In the genomic region with DNA sequence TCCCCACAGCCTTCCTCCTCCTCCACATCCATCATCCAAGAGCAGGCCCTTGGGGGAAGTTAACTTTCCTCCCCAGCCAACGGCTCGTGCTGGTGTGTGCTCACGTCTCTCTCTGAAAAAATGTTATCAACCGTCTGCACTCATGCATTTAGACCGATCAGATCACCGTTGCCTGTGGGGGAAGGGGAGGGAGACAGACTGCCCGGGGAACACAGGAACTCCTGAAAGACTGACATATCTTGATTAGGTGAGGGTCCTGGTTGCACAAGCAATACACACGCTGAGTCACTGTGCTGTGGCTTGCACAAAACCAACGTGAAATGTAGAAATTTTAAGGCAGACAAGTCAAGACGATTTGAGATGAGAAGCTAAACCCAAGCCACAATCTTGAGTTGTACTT, we compare ENCODE assay signal across 1 mouse cellular context.
TF ChIP-seq lines count a peak whose summit lies in the region.

No protein-coding gene starts in this region.

TF ChIP-seq in MEL, 35 proteins besides CTCF, POLR2A, EP300 and RAD21 (continued from another document):
- TF ChIP-seq MAX (IDR thresholded peaks at IDR 0.05; ENCODE audit: low read length) (peak; percentile 65; the same call in 1 of the 2 replicates), NRF1 (IDR thresholded peaks at IDR 0.05; ENCODE audit: insufficient read depth, low read depth, low read length, poor library complexity, severe bottlenecking) (no peak; the same call in 1 of the 2 replicates), MEF2A (IDR thresholded peaks at IDR 0.05; ENCODE audit: extremely low read depth, insufficient replicate concordance, low read depth, low read length, poor library complexity, severe bottlenecking) (no peak), UBTF (IDR thresholded peaks at IDR 0.05; ENCODE audit: borderline replicate concordance, insufficient read depth, low read depth, low read length) (no peak), E2F4 (IDR thresholded peaks at IDR 0.05; ENCODE audit: borderline replicate concordance, low read depth, low read length) (no peak), JUND (IDR thresholded peaks at IDR 0.05; ENCODE audit: low read depth, low read length) (0 out of 2 replicates have a peak, but pooled peaks have one; percentile 73), TAL1 (IDR thresholded peaks at IDR 0.05; ENCODE audit: low read length) (peak; percentile 90), ETS1 (IDR thresholded peaks at IDR 0.05; ENCODE audit: low read depth, low read length) (peak; percentile 96), GATA1 (IDR thresholded peaks at IDR 0.05; ENCODE audit: low read depth, low read length) (peak; percentile 95), MYC (IDR thresholded peaks at IDR 0.05; ENCODE audit: low read depth, low read length) (no peak; the same call in 1 of the 2 replicates), CHD1 (IDR thresholded peaks at IDR 0.05; ENCODE audit: low read depth, low read length) (no peak), HCFC1 (IDR thresholded peaks at IDR 0.05; ENCODE audit: low read depth, low read length) (peak; percentile 48; the same call in 1 of the 2 replicates), ZNF384 (IDR thresholded peaks at IDR 0.05; ENCODE audit: low read depth, low read length) (peak; percentile 91), MXI1 (IDR thresholded peaks at IDR 0.05; ENCODE audit: low read depth, low read length) (peak; percentile 65), MYB (IDR thresholded peaks at IDR 0.05; ENCODE audit: low read depth, low read length) (peak; percentile 95), ELF1 (IDR thresholded peaks at IDR 0.05; ENCODE audit: low read depth, low read length) (0 out of 2 replicates have a peak, but pooled peaks have one; percentile 47), CHD2 (IDR thresholded peaks at IDR 0.05; ENCODE audit: low read length) (peak; percentile 77), TBP (IDR thresholded peaks at IDR 0.05; ENCODE audit: low read depth, low read length) (peak; percentile 62; the same call in 1 of the 2 replicates), POLR2AphosphoS5 (IDR thresholded peaks at IDR 0.05; ENCODE audit: borderline replicate concordance, low read depth, low read length) (no peak), MAFK (IDR thresholded peaks at IDR 0.05; ENCODE audit: borderline replicate concordance, low read depth, low read length) (0 out of 2 replicates have a peak, but pooled peaks have one; percentile 57), POLR2AphosphoS2 (IDR thresholded peaks at IDR 0.05; ENCODE audit: low read length) (0 out of 2 replicates have a peak, but pooled peaks have one; percentile 50), TCF12 (IDR thresholded peaks at IDR 0.05; ENCODE audit: low read depth, low read length) (peak; percentile 98), RCOR1 (IDR thresholded peaks at IDR 0.05; ENCODE audit: low read depth, low read length) (peak; percentile 76), MAZ (IDR thresholded peaks at IDR 0.05; ENCODE audit: low read depth, low read length) (peak; percentile 88; the same call in 1 of the 2 replicates), ZC3H11A (IDR thresholded peaks at IDR 0.05; ENCODE audit: low read depth, low read length) (no peak), NELFE (IDR thresholded peaks at IDR 0.05; ENCODE audit: low read depth, low read length) (peak; percentile 43), SIN3A (IDR thresholded peaks at IDR 0.05; ENCODE audit: low read length) (peak; percentile 91)
